Mouse (Mus musculus) layer of hippocampus, adult 9-11 months (tissue): ENCODE results near the gene Rcan3.
A peak's percentile ranks its signal among the peaks of the same experiment; 100 is the strongest.

Experiments
- DNase-seq: peaks from one replicate; pipeline ENCODE4 v3.0.0; 2022

The Rcan3 gene

DNA sequence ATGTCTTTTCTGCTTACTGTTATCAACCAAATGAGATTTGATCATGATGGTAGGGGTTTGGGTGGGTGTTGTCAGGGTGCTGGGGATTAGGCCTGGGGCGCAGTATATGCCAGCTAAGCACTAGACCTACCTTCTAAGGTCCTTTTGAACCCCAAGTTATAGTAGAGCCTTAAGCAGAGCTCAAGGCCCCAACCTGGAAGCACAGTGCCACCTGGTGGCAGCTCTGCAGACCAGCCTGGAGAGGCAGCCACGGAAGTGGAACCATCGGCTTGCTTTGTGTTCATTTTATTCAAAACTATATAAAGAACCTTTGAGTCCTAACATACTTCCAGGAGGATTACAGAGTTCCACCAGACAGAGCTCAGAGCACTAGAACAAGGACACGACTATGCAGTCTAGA, 22.0 kb downstream of the Rcan3 start:
- DNase-seq = peak; percentile 8

GRCm38 (mm10) chr4:135406180-135406579, 27.5 kb downstream of the Rcan3 start:
- DNase-seq = peak; percentile 52

GRCm38 (mm10) chr4:135404916-135405315, 28.7 kb downstream of the Rcan3 start:
- no peak for DNase-seq

GRCm38 (mm10) chr4:135404048-135404447, 29.6 kb downstream of the Rcan3 start:
- no peak for DNase-seq

DNA sequence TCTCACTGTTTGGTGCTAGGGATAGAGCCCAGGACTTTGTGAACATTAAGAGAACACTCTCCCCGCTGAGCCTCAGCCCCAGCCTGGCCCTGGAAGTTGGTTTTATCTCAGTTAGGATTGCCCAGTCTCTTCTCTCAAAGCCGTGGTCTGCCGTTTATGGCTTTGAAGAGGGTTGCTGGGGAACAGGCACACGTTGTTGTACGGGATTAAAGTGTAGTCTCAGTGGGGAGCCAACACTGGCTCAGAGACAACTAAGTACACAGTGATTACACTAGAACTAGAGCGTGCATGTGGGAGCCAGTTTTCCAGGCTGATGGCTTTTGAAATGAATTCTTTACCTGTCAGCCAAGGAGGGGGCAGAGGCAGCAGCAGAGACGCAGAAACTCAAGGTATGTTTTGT, 31.8 kb downstream of the Rcan3 start:
- DNase-seq = no peak

DNA sequence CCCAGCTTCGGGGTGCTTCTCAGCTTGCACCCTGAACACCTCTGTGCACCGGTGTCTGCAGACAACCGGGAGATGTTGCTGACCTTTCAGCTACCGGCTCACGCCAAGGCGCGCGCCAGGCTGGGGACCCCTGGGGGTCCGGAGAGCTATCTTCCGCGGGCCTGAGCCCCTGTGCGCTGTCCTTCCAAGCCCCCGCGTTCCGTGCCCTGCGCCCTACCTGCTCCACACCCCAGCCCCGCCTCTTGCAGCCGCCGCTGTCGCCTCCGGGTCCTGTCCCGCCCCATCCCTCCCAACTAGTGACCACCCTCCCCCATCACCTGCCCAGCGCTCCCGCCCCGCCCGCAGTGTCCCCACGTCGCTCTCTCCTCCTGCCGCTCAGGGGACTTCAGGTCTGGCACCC, 35.7 kb downstream of the Rcan3 start, which contains the start of gene Ncmap:
TSS of gene Ncmap (minus strand) at position 237 of the 400 bp plus-strand sequence.
- no peak for DNase-seq

DNA sequence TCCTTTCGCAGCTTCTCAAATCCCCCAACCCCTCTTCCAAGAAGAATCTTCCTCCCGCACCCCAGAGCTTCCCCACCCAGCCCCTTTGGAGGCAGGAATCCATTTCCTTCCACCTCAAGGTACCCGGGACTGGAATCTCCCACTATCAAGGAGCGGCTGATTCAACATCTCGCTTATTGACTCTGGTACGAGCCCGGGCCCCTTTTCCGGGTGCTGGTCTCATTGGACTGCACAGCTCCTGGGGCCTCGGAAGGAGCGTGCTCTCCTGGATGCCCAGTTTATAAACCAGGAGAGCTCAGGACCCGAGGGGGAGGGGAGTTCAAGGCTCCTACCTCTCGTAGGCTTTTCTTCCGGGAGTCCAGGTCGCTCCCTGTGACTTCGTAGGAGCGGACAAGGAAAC, 36.1 kb downstream of the Rcan3 start:
- DNase-seq = no peak

DNA sequence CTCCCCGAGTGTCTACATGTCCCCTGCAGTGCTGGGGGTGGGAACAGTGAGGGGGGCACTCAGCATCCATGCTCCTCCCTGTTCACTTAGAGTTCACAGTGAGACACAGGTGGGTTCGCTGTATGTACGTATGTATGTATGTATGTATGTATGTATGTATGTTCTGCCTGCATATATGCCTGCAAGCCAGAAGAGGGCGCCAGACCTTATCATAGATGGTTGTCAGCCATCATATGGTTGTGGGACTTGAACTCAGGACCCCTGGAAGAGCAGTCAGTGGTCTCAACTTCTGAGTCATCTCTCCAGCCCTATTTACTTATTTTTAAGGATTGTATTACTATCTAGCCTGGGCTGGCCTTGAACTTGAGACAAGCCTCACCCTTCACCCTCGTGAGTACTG, 37.4 kb downstream of the Rcan3 start:
- DNase-seq = no peak

- DNase-seq = no peak
Measured at GRCm38 (mm10) chr4:135395375-135395774, 38.3 kb downstream of the Rcan3 start.

DNA sequence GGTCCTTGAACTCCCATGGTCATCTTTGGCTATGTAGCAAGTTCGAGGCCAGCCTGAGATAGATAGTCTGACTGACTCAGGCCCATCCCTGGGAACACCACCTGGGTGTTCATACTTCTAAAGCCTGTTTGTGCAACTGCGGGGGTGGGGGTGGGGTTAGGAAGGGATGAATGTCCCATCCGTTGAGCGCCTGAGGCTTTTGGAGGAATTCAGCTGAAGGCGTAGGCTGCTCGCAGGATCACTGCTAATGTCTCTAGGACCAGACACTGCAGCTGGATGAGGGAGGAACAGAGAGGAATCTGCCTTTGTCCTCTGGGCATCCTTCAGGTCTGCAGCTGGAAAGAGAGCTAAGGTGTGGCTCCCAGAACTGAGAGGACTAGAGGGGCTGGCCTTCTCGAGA, 39.0 kb downstream of the Rcan3 start:
- DNase-seq = no peak

DNA sequence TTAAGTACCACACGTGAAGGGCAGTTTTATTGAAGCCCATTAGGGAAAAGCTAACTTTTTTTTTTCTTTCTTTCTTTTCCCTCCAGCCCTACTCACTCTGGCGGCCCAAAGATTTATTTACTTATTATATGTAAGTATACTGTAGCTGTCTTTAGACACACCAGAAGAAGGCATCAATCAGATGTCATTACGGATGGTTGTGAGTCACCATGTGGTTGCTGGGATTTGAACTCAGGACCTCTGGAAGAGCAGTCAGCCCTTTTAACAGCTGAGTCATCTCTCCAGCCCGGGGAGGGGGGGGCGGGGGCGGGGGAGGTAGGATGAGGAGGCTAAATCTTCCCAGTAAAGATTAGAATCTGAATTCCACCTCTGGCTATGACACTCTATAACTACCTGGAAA, 40.3 kb downstream of the Rcan3 start:
- DNase-seq = no peak

DNA sequence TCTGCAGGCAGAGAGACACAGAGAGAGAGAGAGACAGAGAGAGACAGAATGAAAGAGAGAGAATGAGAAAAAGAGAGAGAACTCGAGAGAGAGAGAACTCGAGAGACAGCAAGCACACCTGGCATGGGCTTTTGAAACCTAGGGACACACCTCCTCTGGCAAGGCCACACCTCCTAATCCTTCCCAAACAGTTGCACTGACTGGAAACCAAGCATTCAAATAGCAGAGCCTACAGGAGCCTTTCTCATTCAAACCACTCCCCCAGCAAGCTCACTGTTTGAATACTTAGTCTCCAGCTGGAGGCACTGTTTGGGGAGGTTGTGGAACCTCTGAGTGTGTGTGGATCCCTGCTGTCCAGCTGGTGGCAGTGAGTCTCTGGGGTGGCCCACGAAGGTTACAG, 40.9 kb downstream of the Rcan3 start:
- no peak for DNase-seq

- no peak for DNase-seq
Measured at GRCm38 (mm10) chr4:135391014-135391413, 42.6 kb downstream of the Rcan3 start.

DNA sequence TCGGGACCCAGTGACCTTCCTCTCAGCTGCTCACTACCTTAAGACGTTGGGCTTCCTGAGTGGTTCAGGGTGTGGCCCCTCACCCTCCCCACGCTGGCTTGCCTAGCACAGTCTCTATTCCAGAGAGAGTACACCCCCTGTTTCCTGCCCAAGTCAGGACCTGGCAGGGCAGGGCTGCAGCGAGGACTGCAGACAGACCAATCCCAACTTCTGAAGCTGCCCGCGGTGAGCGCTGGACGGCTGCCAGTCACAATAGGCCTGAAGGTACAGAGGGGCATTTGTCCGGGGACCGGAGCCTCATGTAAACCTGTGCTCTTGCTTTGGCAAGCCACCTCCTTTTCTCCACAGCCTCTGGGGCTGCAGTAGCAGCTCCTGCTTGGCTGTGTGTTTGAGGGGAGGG, 48.0 kb downstream of the Rcan3 start:
- DNase-seq = no peak

GRCm38 (mm10) chr4:135382316-135382715, 51.3 kb downstream of the Rcan3 start:
- peak; percentile 39 for DNase-seq

- DNase-seq = no peak
Measured at GRCm38 (mm10) chr4:135381355-135381754, 52.3 kb downstream of the Rcan3 start.

- DNase-seq = no peak
Measured at GRCm38 (mm10) chr4:135377241-135377640, 56.4 kb downstream of the Rcan3 start.

DNA sequence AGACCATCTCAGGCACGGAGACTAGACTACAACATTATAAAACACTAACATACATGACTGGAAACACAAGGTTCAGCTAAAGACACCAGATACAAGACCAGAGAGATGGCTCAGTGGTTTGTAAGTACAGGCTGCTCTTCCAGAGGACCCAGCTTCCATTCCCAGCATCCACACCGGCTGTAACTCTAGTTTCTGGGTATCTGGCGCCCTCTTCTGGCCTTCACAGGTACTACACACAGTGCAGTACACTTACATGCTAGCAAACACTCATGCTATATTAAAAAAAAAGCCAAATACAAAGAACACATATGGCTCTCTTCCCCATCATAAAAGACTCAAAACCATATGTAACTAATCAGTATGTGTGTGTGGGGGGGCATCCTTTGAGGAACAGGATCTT, 58.2 kb downstream of the Rcan3 start:
- DNase-seq = no peak

DNA sequence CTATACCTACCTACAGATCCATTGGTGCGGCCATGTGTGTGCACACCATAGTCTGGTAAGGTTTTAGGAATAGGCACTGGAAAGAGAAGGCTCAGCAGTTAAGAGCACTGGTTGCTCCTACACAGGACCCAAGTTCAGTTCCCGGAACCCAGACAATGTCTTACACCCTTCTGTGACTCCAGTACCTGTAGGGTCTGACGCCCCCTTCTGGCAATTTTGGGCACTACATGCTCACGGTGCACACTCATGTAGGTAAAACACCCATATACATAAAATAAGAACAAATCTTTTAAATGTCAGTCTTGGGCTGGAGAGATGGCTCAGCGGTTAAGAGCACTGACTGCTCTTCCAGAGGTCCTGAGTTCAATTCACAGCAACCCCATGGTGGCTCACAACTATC, 60.4 kb downstream of the Rcan3 start:
- no peak for DNase-seq

- DNase-seq = no peak
Measured at GRCm38 (mm10) chr4:135370372-135370771, 63.3 kb downstream of the Rcan3 start.

DNA sequence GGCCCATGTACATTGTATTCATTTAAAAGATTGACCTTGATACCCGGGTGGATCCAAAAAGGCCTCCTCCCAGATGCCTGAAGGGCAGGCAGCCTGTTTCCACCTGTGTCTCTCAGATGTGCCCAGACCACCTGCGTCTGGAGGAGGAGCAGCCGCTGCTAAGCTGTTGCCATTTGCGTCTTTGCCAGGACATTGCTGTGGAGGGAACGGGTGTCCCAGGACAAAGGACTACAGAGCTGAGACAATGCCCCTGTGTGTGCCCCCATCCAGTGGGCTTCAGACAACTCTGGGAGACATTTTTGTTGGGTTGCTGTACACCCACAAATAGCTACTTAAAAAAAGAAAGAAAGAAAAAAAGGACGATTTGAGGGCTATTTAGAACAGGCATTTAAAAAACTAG, 70.8 kb downstream of the Rcan3 start:
- DNase-seq = peak; percentile 42
